Mouse (Mus musculus) kidney, embryonic 14.5 days (tissue): ENCODE data around the gene Ppp1r2. TPM values are rescaled to one million over a fixed set of nuclear protein-coding genes. Genes with fewer than 3 reads are reported as not detected.
A peak's percentile ranks its signal among the peaks of the same experiment; 100 is the strongest.
"Not testable (repeated sequence)": the region's sequence is repeated elsewhere in the genome, so short reads cannot be mapped to it uniquely, and the experiment has no call there.

ENCODE experiments used
- ATAC-seq: fragments of 200-750 bp; cut with Nextera tagmentation; 2 replicates; pipeline ENCODE4 v1.8.0; 2017; ENCODE audit warnings: moderate number of reproducible peaks, mild to moderate bottlenecking, moderate TSS enrichment, moderate library complexity; ENCODE audit not compliant: low FRiP score, low TSS enrichment
- H3K27ac ChIP-seq: fragments of 300-500 bp; sonication (generic); 2 replicates; pipeline ENCODE4 v1.5.1; 2014; ENCODE audit warnings: low read depth, mild to moderate bottlenecking, low read length, moderate library complexity, mixed read lengths
- H3K27me3 ChIP-seq: fragments of 300-500 bp; sonication (generic); 2 replicates; pipeline ENCODE4 v1.6.1; 2014; ENCODE audit warnings: mild to moderate bottlenecking, low read length; ENCODE audit not compliant: control insufficient read depth, insufficient read depth
- H3K36me3 ChIP-seq: fragments of 300-500 bp; sonication (generic); 2 replicates; pipeline ENCODE4 v1.6.1; 2014; ENCODE audit warnings: low read length, mixed read lengths; ENCODE audit not compliant: control insufficient read depth, insufficient read depth
- H3K4me1 ChIP-seq: fragments of 300-500 bp; sonication (generic); 2 replicates; pipeline ENCODE4 v1.6.1; 2014; ENCODE audit warnings: low read length, mixed read lengths; ENCODE audit not compliant: control insufficient read depth, insufficient read depth
- H3K4me2 ChIP-seq: fragments of 300-500 bp; sonication (generic); replicated peaks from 2 replicates; pipeline ENCODE4 v1.6.1; 2014; ENCODE audit warnings: low read depth, mild to moderate bottlenecking, low read length
- H3K4me3 ChIP-seq: fragments of 300-500 bp; sonication (generic); 2 replicates; pipeline ENCODE4 v1.5.1; 2014; ENCODE audit warnings: mild to moderate bottlenecking, low read length
- H3K9ac ChIP-seq: fragments of 300-500 bp; sonication (generic); 2 replicates; pipeline ENCODE4 v1.6.1; 2014; ENCODE audit warnings: low read depth, mild to moderate bottlenecking, low read length, moderate library complexity
- H3K9me3 ChIP-seq: fragments of 300-500 bp; sonication (generic); 2 replicates; pipeline ENCODE4 v1.6.1; 2016; ENCODE audit warnings: low read length; ENCODE audit not compliant: control insufficient read depth
- WGBS: fragments of 180-500 bp; shearing (Covaris S2); extraction: QIAGEN DNeasy Blood & Tissue Kit; methylation state at CpG from one replicate; pipeline ENCODE4 v1.1.7; 2014; 5-methylcytosine and 5-hydroxymethylcytosine counted together
- polyA plus RNA-seq: library from polyadenylated mRNA; unstranded; fragments of >200 nt; fragmentation: Nextera tagmentation; extraction: Ambion mirVana; gene quantifications from 2 replicates; pipeline ENCODE4 v1.2.1, GENCODE M21; 2014

Gene Ppp1r2
- 77.0 and 98.6 TPM in 2 replicates for polyA plus RNA-seq

DNA sequence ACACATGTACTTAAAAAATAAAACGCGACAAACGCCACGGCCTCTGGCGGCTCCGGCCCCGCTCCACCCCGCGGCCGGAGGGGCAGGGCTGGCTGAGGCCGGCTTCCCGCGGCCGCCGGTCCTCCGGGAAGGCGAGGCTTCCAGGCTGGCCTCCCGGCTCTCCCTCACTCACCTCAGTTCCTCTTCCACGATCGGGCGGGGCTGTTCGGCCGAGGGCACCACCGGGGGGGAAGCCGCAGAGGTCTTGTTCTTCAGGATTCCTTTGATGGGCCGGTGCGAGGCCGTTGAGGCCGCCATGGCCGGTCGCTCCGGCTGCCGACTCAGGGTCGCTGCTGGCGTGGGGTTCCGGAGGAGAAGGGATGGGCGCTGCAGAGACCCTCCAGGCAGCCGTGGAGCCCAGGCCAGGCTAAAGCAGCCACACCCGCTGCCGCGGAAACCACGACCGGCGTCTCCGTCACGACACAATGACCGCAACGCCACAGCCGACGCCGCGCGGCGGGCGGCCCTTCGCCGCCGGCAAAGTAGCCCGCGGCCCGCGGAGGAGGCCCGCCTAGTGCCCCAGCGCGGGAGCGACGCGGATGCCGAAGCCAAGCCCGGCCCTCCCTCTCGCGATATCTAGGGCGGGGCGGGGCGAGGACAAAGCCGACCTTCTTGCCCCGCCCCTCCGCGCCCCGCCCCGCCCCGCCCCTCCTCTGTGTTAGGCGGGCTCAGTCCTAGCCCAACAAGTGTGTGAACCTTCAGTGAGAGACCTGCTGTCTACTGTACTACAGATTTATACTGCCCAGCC is at the start of gene Ppp1r2:
TSS of gene Ppp1r2 (minus strand) at position 604 of the 787 bp plus-strand sequence.
- H3K4me3 ChIP-seq: peak within 1 kb of the TSS; percentile 89
- H3K27me3 ChIP-seq: no peaks in the 10 kb centered on the region
- no peaks in the 10 kb centered on the region for H3K9me3 ChIP-seq
- WGBS: under 1% methylated on average over 66 of the region's 83 CpGs
- ATAC-seq: peak; percentile 97
- peak within 1 kb of the TSS; percentile 88 for H3K27ac ChIP-seq
- peaks cover 25% of the 10 kb centered on the region for H3K4me1 ChIP-seq
- H3K9ac ChIP-seq: peak within 1 kb of the TSS; percentile 96
- no peaks in the 10 kb centered on the region; the same call in 1 of the 2 replicates for H3K36me3 ChIP-seq
- H3K4me2 ChIP-seq: peak within 1 kb of the TSS; percentile 79

- H3K27ac ChIP-seq: no peak overlapping the region
- H3K4me2 ChIP-seq: no peak overlapping the region
- H3K4me1 ChIP-seq: 0 out of 2 replicates have a peak, but pooled peaks cover 6% of the 10 kb centered on the region
- no peak overlapping the region for H3K4me3 ChIP-seq
- H3K27me3 ChIP-seq: no peaks in the 10 kb centered on the region
- no peak overlapping the region for H3K9ac ChIP-seq
- no peaks in the 10 kb centered on the region for H3K36me3 ChIP-seq
- WGBS: 71% methylated on average over 4 of the region's 4 CpGs
- H3K9me3 ChIP-seq: no peaks in the 10 kb centered on the region
- ATAC-seq: no peak
Measured at GRCm38 (mm10) chr16:31321501-31321900, 46.4 kb upstream of the Ppp1r2 start.

DNA sequence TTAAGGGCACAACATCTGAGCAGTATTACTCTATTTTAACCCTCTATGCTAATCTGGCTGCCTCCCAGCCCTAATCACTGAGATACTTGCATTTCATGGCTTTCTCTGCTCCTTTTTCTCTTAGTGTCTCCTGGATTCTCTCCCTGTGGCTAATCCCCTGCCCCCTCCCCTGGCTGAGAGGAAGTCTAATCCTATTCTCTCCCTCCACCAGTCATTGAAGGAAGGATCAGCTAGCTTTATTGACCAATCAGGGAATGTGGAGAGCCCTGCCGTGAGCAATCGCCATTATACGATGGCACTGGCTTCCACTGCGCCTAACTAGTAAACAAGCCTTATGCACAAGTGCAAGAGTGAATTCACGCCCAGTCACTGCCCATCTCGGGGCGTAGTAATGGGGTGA is 45.9 kb upstream of the Ppp1r2 start:
- Histone ChIP-seq H3K9me3 (no peaks in the 10 kb centered on the region), H3K36me3 (no peaks in the 10 kb centered on the region), H3K4me3 (no peak overlapping the region), H3K9ac (no peak overlapping the region), H3K4me1 (0 out of 2 replicates have a peak, but pooled peaks cover 2% of the 10 kb centered on the region), H3K27me3 (no peaks in the 10 kb centered on the region), H3K27ac (no peak overlapping the region), H3K4me2 (no peak overlapping the region)
- ATAC-seq: no peak
- WGBS: 85% methylated on average over 7 of the region's 7 CpGs

- H3K27me3 ChIP-seq, H3K36me3 ChIP-seq, ATAC-seq, H3K4me2 ChIP-seq, H3K27ac ChIP-seq, H3K9me3 ChIP-seq, H3K4me1 ChIP-seq, H3K4me3 ChIP-seq, H3K9ac ChIP-seq: not testable (repeated sequence)
- 77% methylated on average over 3 of the region's 3 CpGs for WGBS
Measured at GRCm38 (mm10) chr16:31319723-31320122, 44.6 kb upstream of the Ppp1r2 start.

- 65% methylated on average over 4 of the region's 4 CpGs for whole genome bisulfite sequencing
Measured at GRCm38 (mm10) chr16:31319316-31319715, 44.2 kb upstream of the Ppp1r2 start.

DNA sequence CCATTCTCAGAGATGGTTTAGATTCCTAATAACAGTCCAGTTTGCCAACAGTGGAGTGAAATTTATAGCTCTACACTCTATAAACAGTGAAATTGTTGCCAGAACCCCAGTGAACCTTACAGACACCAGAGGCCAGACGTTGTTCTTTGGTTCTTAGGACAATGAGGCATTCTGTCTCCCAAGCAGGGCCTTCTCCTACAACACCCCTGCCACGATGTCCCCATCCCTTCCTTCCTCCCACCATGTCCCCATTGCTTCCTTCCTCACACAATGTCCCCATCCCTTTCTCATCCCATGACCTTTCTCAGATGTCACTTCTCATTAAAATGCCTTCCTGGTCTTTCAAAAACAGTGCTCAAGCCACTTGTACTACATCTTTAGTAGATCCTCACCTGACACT is 43.3 kb upstream of the Ppp1r2 start:
- Histone ChIP-seq H3K4me3 (no peak overlapping the region), H3K36me3 (no peaks in the 10 kb centered on the region), H3K4me1 (no peaks in the 10 kb centered on the region), H3K9ac (no peak overlapping the region), H3K4me2 (no peak overlapping the region), H3K9me3 (no peaks in the 10 kb centered on the region), H3K27ac (no peak overlapping the region), H3K27me3 (no peaks in the 10 kb centered on the region)
- ATAC-seq: no peak
- 43% methylated on average over 2 of the region's 2 CpGs for WGBS

More at GRCm38 (mm10) chr16:31319316-31319715, 44.2 kb upstream of the Ppp1r2 start:
- Histone ChIP-seq H3K4me1 (no peaks in the 10 kb centered on the region), H3K27me3 (no peaks in the 10 kb centered on the region), H3K4me3 (no peak overlapping the region), H3K9me3 (no peaks in the 10 kb centered on the region), H3K27ac (no peak overlapping the region), H3K4me2 (no peak overlapping the region), H3K9ac (no peak overlapping the region), H3K36me3 (no peaks in the 10 kb centered on the region)
- no peak for ATAC-seq

DNA sequence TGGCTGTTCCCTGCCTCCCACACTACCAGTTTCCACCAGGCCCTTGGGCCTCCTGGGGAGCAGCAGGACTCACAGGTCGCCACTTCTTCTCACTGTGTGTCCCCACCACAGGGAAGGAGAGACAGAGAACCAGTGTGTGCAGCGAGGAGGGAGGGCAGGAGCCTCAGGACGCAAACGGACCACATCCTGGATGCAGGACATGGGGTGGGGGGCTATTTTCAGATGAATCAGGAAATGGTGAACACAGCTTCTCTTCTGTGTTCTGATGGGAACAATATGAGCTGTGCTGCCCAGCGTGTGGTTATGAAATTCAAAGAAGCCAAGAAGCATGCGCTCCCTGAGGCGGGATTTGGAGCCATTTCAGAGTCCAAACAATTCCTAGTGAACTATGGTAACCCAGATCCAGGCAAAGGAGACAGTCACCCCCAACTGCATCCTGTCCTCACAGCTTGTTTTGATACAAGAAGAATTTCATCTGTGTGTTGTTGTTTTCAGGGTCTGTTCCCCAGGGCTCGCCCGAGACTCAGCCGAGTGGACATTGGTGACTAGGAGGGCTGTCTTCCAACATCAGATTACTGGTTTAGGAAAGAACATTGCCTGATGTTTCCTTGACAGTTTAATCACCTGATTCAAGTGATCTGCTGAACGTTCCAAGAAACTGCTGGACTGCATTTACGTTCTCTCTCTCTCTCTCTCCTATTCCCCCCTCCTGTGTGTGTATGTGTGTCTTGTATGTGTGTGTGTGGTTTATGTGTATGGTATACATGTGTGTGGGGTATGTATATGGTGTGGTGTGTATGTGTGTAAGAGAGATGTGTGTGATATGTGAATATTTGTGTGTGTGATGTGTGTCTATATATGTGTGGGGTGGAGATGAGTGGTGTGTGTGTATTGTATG is 41.4 kb upstream of the Ppp1r2 start:
- not testable (repeated sequence) for H3K27ac ChIP-seq, H3K4me3 ChIP-seq, H3K27me3 ChIP-seq, H3K36me3 ChIP-seq, H3K9me3 ChIP-seq, H3K4me1 ChIP-seq, H3K9ac ChIP-seq, H3K4me2 ChIP-seq
- peak; percentile 57; the same call in 1 of the 2 replicates for ATAC-seq
- WGBS: 47% methylated on average over 12 of the region's 12 CpGs

DNA sequence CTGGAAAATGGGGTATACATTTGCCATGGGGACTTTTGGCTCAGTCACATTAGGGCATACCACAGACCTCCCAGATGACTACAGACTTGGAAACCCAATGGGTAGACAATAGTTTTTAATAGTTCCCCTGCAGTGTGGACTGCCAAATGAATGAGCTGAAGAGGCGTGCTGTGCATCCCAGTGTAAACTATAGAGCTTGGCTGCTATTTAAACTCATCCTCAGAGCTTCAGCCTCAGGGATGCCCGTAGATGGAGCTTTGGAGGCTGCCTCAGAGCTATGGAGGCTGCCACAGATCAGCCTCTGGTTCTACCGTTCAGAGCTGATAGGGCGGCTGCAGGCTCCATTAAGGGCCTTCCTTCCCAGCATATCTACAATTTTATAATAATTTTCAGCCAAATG is 40.2 kb upstream of the Ppp1r2 start:
- Histone ChIP-seq H3K4me3 (no peak overlapping the region), H3K27me3 (no peaks in the 10 kb centered on the region), H3K4me1 (no peaks in the 10 kb centered on the region), H3K9me3 (no peaks in the 10 kb centered on the region), H3K36me3 (no peaks in the 10 kb centered on the region), H3K27ac (no peak overlapping the region), H3K4me2 (no peak overlapping the region), H3K9ac (no peak overlapping the region)
- no peak for ATAC-seq
- 87% methylated on average over 4 of the region's 4 CpGs for WGBS
